Mouse (Mus musculus) liver, embryonic 14.5 days (tissue): ENCODE data around the gene Trap1. TPM values are rescaled to one million over a fixed set of nuclear protein-coding genes. Genes with fewer than 3 reads are reported as not detected.
"Not testable (repeated sequence)": the region's sequence is repeated elsewhere in the genome, so short reads cannot be mapped to it uniquely, and the experiment has no call there.

Experiments used
- ATAC-seq: fragments of 200-750 bp; cut with Nextera tagmentation; 2 replicates; pipeline ENCODE4 v1.8.0; 2017; ENCODE audit warnings: moderate number of reproducible peaks, mild to moderate bottlenecking, moderate library complexity; ENCODE audit not compliant: insufficient read depth
- DNase-seq, 3 experiments: peaks; one replicate each; pipeline ENCODE4 v3.0.0-alpha.2; 2012 to 2013; ENCODE audit warnings: low read depth in 3 of 3, low spot score in 3 of 3
- H3K27ac ChIP-seq: fragments of 300-500 bp; sonication (generic); 2 replicates; pipeline ENCODE4 v1.5.1; 2014; ENCODE audit warnings: moderate library complexity, mild to moderate bottlenecking, control low read depth, inconsistent platforms
- H3K27me3 ChIP-seq: fragments of 300-500 bp; sonication (generic); 2 replicates; pipeline ENCODE4 v1.6.1; 2014; ENCODE audit warnings: mild to moderate bottlenecking, low read length, moderate library complexity; ENCODE audit not compliant: control insufficient read depth, insufficient read depth
- H3K36me3 ChIP-seq: fragments of 300-500 bp; sonication (generic); replicated peaks from 2 replicates; pipeline ENCODE4 v1.6.1; 2014; ENCODE audit warnings: low read depth; ENCODE audit not compliant: control insufficient read depth, insufficient read depth
- H3K4me1 ChIP-seq, 2 experiments: fragments of 200-500 bp in 1 of 2; fragments of 300-500 bp in 1 of 2; sonication (generic) in 1 of 2; replicated peaks; 2 replicates each; pipeline ENCODE4 v1.6.1; 2012 to 2014; ENCODE audit warnings: antibody characterized with exemption in 1 of 2, inconsistent platforms in 1 of 2, low read length in 1 of 2; ENCODE audit not compliant: control insufficient read depth in 2 of 2, insufficient read depth in 2 of 2
- H3K4me2 ChIP-seq: fragments of 300-500 bp; sonication (generic); 2 replicates; pipeline ENCODE4 v1.6.1; 2014; ENCODE audit warnings: low read depth, mild to moderate bottlenecking, control low read depth, moderate library complexity
- H3K4me3 ChIP-seq, 2 experiments: fragments of 200-500 bp in 1 of 2; fragments of 300-500 bp in 1 of 2; sonication (generic) in 1 of 2; 2 replicates each; pipeline ENCODE4 v1.5.1; 2012 to 2014; ENCODE audit warnings: low read depth in 2 of 2, low read length in 2 of 2, mild to moderate bottlenecking in 2 of 2, control low read depth in 1 of 2, inconsistent platforms in 1 of 2, moderate library complexity in 1 of 2; ENCODE audit not compliant: insufficient read depth in 1 of 2
- H3K9ac ChIP-seq: fragments of 300-500 bp; sonication (generic); replicated peaks from 2 replicates; pipeline ENCODE4 v1.6.1; 2014; ENCODE audit warnings: mild to moderate bottlenecking, control low read depth, moderate library complexity
- H3K9me3 ChIP-seq: fragments of 300-500 bp; sonication (generic); 2 replicates; pipeline ENCODE4 v1.6.1; 2016; ENCODE audit warnings: low read length, mixed read lengths; ENCODE audit not compliant: control insufficient read depth
- CTCF ChIP-seq: IDR thresholded peaks from 2 replicates; pipeline ENCODE4 v1.5.1; 2016; ENCODE audit warnings: antibody characterized with exemption, low read depth, control low read depth
- EP300 ChIP-seq: IDR thresholded peaks from 2 replicates; pipeline ENCODE4 v1.6.1; 2016; ENCODE audit warnings: antibody characterized with exemption, low read depth
- WGBS: fragments of 180-500 bp; shearing (Covaris S2); extraction: QIAGEN DNeasy Blood & Tissue Kit; methylation state at CpG from one replicate; pipeline ENCODE4 v1.1.7; 2014; ENCODE audit not compliant: insufficient replicate concordance; 5-methylcytosine and 5-hydroxymethylcytosine counted together
- polyA plus RNA-seq, 2 experiments: library from polyadenylated mRNA; depleted of rRNA in 1 of 2; stranded (reverse) in 1 of 2; unstranded in 1 of 2; fragments of >200 nt; fragmentation: Nextera tagmentation in 1 of 2; extraction: Ambion mirVana in 1 of 2; gene quantifications; 2 replicates each; pipeline versions ENCODE4 v1.2.1 to v1.2.3; 2012 to 2014

Gene Trap1
- polyA plus RNA-seq, 2 experiments = 65.9 to 78.5 TPM

DNA sequence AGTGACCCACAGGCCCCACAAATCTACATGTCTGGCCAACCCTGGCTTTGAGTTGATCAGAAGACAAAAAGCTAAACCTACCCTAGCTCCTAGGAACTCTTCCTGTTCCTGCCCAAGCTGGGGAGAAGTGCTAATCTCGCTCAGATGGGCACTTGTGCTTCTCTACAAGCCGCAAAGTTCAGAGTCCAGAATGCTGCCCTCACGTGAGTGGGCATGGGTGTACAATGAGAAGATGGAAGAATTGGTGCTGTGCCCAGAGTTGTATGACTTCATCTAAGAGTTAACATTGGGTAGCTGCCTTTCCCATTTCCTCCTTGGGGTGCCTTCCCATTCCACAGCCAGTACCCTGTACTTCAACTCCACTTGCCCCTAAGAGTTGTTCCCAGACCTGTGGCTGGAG, 50.4 kb downstream of the Trap1 start:
- Histone ChIP-seq H3K4me3 (no peak overlapping the region), H3K36me3 (no peaks in the 10 kb centered on the region), H3K4me2 (no peak overlapping the region), H3K27me3 (no peaks in the 10 kb centered on the region), H3K9me3 (no peaks in the 10 kb centered on the region), H3K4me1 (peaks cover under 1 to 1% of the 10 kb centered on the region in 2 experiments; a peak in 3 of 4 replicates), H3K9ac (no peak overlapping the region), H3K27ac (no peak overlapping the region)
- 50% methylated on average over 3 of the region's 3 CpGs for WGBS
- ATAC-seq (no peak), DNase-seq (no peak)
- TF ChIP-seq CTCF (no peak), EP300 (no peak)

DNA sequence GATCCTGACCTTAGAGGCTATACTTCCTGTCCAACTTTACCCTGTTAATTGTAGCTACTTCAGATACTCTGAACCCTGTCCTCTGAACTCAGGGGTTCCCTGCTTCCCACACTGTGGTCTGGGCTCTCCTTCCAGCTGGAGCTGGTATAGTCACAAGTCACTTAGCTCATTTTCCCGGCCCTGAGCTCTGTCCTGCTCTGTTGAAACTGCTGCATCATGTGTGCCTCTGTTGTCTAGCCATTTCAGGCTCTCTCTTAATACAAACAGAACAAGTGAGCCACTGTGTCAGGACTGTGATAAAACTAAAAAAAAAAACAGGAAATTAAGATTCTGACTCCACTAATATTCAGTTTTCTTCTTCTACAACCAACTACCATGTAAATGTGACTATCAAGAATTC, 51.0 kb downstream of the Trap1 start:
- TF ChIP-seq EP300 (no peak), CTCF (no peak)
- DNase-seq (no peak), ATAC-seq (no peak)
- Histone ChIP-seq H3K4me3 (no peak overlapping the region), H3K36me3 (no peaks in the 10 kb centered on the region), H3K4me1 (no peaks in the 10 kb centered on the region; a peak in 1 of 4 replicates), H3K4me2 (no peak overlapping the region), H3K9me3 (no peaks in the 10 kb centered on the region), H3K27me3 (no peaks in the 10 kb centered on the region), H3K9ac (no peak overlapping the region), H3K27ac (no peak overlapping the region)
- WGBS = 31% methylated on average over 1 of the region's 1 CpGs

DNA sequence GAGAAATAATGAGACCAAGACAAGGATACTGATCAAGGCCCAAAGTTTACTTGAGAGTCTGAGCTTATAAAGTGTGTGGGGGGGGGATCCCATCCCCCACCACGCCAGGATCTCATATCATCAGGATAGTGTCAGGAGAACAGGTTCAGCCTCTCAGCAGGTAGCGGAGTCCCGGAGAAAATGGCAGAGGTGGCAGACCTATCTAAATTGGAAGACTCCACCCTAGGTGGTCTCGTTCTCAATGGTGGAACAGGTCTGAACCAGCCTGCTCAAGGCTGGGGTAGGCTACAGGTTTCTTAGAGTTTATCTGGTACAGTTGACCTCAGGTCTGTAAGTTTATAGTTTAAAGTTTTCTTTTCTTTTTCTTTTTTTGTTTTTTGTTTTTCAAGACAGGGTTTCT, 54.9 kb downstream of the Trap1 start:
- WGBS = 71% methylated on average over 4 of the region's 4 CpGs
- DNase-seq (no peak), ATAC-seq (no peak)
- no peak overlapping the region for H3K4me2 ChIP-seq
- H3K9ac ChIP-seq = no peak overlapping the region
- no peaks in the 10 kb centered on the region for H3K27me3 ChIP-seq
- no peaks in the 10 kb centered on the region for H3K4me1 ChIP-seq
- no peak overlapping the region for H3K27ac ChIP-seq
- H3K9me3 ChIP-seq = no peaks in the 10 kb centered on the region
- no peak overlapping the region for H3K4me3 ChIP-seq
- TF ChIP-seq EP300 (no peak), CTCF (no peak)
- H3K36me3 ChIP-seq = no peaks in the 10 kb centered on the region

- ATAC-seq (no peak), DNase-seq (no peak)
- Histone ChIP-seq H3K4me1 (no peaks in the 10 kb centered on the region), H3K4me3 (no peak overlapping the region), H3K27ac (no peak overlapping the region), H3K36me3 (no peaks in the 10 kb centered on the region), H3K4me2 (no peak overlapping the region), H3K27me3 (no peaks in the 10 kb centered on the region), H3K9me3 (no peaks in the 10 kb centered on the region), H3K9ac (no peak overlapping the region)
- WGBS = 69% methylated on average over 1 of the region's 1 CpGs
- TF ChIP-seq EP300 = no peak
- TF ChIP-seq CTCF = no peak
Measured at GRCm38 (mm10) chr16:4021241-4021640, 56.4 kb downstream of the Trap1 start.

- H3K27me3 ChIP-seq = not testable (repeated sequence)
Measured at GRCm38 (mm10) chr16:4017466-4017865, 60.2 kb downstream of the Trap1 start.

GRCm38 (mm10) chr16:4016786-4017185, 60.8 kb downstream of the Trap1 start:
- not testable (repeated sequence) for H3K4me3 ChIP-seq, H3K4me2 ChIP-seq, H3K9me3 ChIP-seq, H3K27ac ChIP-seq, H3K9ac ChIP-seq, H3K27me3 ChIP-seq, H3K36me3 ChIP-seq, DNase-seq, ATAC-seq
- 76% methylated on average over 17 of the region's 17 CpGs for WGBS
- peaks cover 10 to 15% of the 10 kb centered on the region in 2 experiments for H3K4me1 ChIP-seq

More at GRCm38 (mm10) chr16:4017466-4017865, 60.2 kb downstream of the Trap1 start:
- peaks cover 6 to 14% of the 10 kb centered on the region in 2 experiments for H3K4me1 ChIP-seq
- H3K9ac ChIP-seq, ATAC-seq, H3K4me2 ChIP-seq, H3K36me3 ChIP-seq, H3K4me3 ChIP-seq, H3K9me3 ChIP-seq, DNase-seq, H3K27ac ChIP-seq: not testable (repeated sequence)
- WGBS = 71% methylated on average over 6 of the region's 6 CpGs
